Mouse (Mus musculus) bone marrow, adult 2 months (tissue): ENCODE data around the gene Gart. TPM values are rescaled to one million over a fixed set of nuclear protein-coding genes. Genes with fewer than 3 reads are reported as not detected.

Source experiments
- H3K27ac ChIP-seq: fragments of 200-500 bp; 2 replicates; pipeline ENCODE4 v1.5.1; 2012; ENCODE audit warnings: low read depth, mild to moderate bottlenecking, control low read depth, inconsistent platforms, low read length; ENCODE audit not compliant: control insufficient read depth, poor library complexity, insufficient read depth
- H3K4me1 ChIP-seq: fragments of 200-500 bp; 2 replicates; pipeline ENCODE4 v1.6.1; 2011; ENCODE audit warnings: low read length; ENCODE audit not compliant: control insufficient read depth, insufficient read depth
- H3K4me3 ChIP-seq: fragments of 200-500 bp; replicated peaks from 2 replicates; pipeline ENCODE3; 2011; ENCODE audit warnings: mild to moderate bottlenecking, low read depth, low read length, control low read depth; ENCODE audit not compliant: control insufficient read depth
- CTCF ChIP-seq: fragments of 200-500 bp; IDR thresholded peaks from 2 replicates; pipeline ENCODE4 v1.5.1; 2011; ENCODE audit warnings: low read length, control low read depth; ENCODE audit not compliant: control insufficient read depth, insufficient read depth
- POLR2A ChIP-seq: fragments of 200-500 bp; IDR thresholded peaks from 2 replicates; pipeline ENCODE4 v1.6.1; 2011; ENCODE audit warnings: low read depth, mild to moderate bottlenecking, control low read depth, low read length, borderline replicate concordance; ENCODE audit not compliant: control insufficient read depth
- WGBS: fragments of 180-500 bp; shearing (Covaris S2); methylation state at CpG from one replicate; pipeline ENCODE4 v1.1.7; 2018; 5-methylcytosine and 5-hydroxymethylcytosine counted together
- polyA plus RNA-seq: library from polyadenylated mRNA; stranded (reverse); fragments of >200 nt; gene quantifications from 2 replicates; pipeline ENCODE4 v1.2.4, GENCODE M21; 2011; ENCODE audit warnings: low replicate concordance; ENCODE audit not compliant: missing spikeins, insufficient read depth, insufficient read length

The Gart gene
- polyA plus RNA-seq, 1 experiment, result 94.2 TPM

DNA sequence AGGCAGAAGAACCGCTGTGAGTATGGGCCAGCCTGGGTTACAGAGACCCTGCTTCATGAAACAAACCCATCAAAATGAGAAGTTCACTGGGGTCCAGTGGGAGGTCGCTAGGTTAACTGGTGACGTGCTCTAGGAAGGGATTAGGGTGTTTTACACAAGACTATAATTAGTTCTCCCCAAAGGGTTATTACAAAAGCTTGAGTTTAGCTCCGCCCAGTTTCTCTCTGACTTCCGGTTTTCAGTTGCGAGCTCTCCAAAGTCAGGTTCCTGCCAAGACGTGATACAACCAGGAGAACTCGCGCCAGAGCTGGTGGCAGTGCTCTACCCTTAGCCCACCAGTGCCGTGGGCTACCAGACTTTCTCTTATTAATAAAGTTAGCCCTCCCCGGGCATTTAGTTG is 35.5 kb downstream of the Gart start:
- WGBS, result 36% methylated on average over 11 of the region's 11 CpGs
- TF ChIP-seq CTCF, result no peak
- no peak for TF ChIP-seq POLR2A
- Histone ChIP-seq H3K27ac (peak overlapping the region; percentile 57), H3K4me1 (peaks cover 3% of the 10 kb centered on the region; the same call in 1 of the 2 replicates), H3K4me3 (peak overlapping the region; percentile 44)

GRCm38 (mm10) chr16:91609501-91610245 is 37.1 kb downstream of the Gart start:
- no peak for TF ChIP-seq CTCF
- no peak for TF ChIP-seq POLR2A
- H3K4me3 ChIP-seq, result no peak overlapping the region
- peaks cover 3% of the 10 kb centered on the region; the same call in 1 of the 2 replicates for H3K4me1 ChIP-seq
- H3K27ac ChIP-seq, result no peak overlapping the region
- 64% methylated on average over 9 of the region's 9 CpGs for WGBS

DNA sequence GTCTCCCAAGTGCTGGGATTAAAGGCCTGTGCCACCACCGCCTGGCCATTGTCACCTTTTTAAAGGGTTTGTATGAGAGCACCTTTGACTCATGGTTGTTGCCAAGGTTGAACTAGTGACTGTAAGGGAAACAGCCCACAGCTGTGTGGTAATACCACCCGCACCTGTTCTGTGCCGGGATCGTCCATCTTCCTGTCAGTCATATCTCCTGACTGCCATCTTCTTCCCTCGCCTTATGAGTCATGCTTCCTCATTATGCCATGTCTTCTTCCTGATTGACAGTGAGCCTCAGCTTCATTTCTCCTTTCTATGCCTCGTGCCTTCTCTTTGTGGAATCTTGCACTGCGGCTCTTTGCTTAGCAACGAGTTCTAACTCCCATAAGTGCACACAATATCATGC is 39.8 kb downstream of the Gart start:
- TF ChIP-seq POLR2A, result no peak
- no peak for TF ChIP-seq CTCF
- H3K4me3 ChIP-seq, result no peak overlapping the region
- H3K4me1 ChIP-seq, result no peaks in the 10 kb centered on the region; the same call in 1 of the 2 replicates
- no peak overlapping the region for H3K27ac ChIP-seq
- 35% methylated on average over 8 of the region's 8 CpGs for WGBS

DNA sequence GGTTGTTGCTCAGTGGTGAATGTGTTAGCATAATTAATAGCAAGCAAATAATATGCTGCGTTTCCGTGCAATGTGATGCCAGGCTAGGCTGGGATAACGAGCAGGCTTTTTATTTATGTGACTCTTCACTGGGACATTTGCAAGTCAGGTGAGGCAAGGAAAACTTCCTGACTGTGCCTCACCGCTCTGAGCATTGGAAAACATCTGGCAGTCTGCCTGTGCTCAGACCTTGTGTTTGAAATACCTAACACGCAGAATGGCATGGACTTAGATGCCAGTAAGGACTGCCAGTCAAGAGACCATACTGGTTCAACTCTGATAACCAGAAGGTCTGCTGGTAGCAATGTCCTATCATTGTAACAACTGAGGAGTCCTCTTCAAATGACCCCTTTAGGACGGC is 41.6 kb downstream of the Gart start:
- no peak overlapping the region for H3K4me3 ChIP-seq
- no peak for TF ChIP-seq POLR2A
- peaks cover 5% of the 10 kb centered on the region for H3K4me1 ChIP-seq
- no peak overlapping the region for H3K27ac ChIP-seq
- 90% methylated on average over 6 of the region's 6 CpGs for WGBS

DNA sequence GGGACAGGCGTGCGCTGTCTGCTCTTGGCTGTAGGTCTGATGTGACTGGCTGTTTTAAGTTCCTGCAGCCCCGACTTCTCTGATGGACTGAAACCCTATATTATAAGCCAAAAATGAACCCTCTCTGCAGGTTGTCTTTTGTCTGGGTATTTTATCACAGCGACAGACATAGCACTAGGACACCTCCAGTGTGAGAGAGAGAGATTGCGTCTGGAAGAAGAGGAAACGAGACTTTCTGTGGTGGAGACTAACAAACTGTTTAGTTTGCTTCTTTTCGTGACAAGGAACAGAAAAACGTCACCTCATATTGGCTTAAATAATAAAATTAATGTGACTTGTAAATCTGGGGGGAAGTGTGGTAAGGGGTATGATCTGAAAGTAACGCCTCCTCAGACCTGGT is 45.1 kb downstream of the Gart start:
- Histone ChIP-seq H3K4me3 (no peak overlapping the region), H3K27ac (peak overlapping the region; percentile 57; the same call in 1 of the 2 replicates), H3K4me1 (peaks cover 5% of the 10 kb centered on the region)
- WGBS, result 27% methylated on average over 9 of the region's 9 CpGs
- no peak for TF ChIP-seq CTCF
- no peak for TF ChIP-seq POLR2A

DNA sequence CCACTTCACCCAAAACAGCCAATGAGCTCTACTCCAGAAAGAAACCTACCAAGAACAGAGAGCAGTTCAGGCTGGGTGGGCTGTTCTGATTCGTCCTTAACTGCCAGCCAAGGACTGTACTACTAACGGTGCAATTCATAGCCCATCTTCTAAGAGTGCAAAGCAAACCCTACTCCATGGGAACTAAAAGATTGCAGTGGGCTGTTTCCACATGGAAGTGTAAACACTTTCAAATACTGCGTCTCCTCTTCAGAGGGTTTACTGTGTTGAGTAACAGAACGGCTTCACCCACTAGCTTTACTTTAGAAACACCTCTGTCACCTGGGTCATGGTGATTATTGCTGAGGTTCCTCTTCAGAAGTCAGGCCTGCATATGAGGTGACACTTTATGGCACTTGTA is 45.7 kb downstream of the Gart start:
- Histone ChIP-seq H3K27ac (no peak overlapping the region), H3K4me1 (peaks cover 5% of the 10 kb centered on the region), H3K4me3 (no peak overlapping the region)
- 52% methylated on average over 4 of the region's 4 CpGs for WGBS
- TF ChIP-seq CTCF (no peak), POLR2A (no peak)

GRCm38 (mm10) chr16:91599242-91599641 is 47.5 kb downstream of the Gart start:
- Histone ChIP-seq H3K27ac (no peak overlapping the region), H3K4me1 (peaks cover 5% of the 10 kb centered on the region), H3K4me3 (no peak overlapping the region)
- TF ChIP-seq CTCF (no peak), POLR2A (no peak)

DNA sequence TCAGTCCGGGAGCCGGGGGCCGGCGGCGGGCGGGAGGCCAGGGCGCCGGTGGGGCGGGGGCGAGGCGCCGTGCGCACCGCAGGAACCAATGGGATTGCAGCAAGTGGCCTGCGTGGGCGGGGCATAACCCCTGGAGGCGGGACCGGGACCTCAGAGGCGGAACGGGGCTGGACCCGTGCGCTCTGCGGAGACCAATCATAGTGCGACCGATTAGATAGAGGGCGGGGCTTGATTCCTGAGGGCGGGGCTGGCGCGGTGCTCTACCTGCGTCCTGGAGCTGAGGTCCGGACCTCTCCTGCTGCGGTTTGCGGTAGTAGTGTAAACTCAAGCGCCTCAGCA is 49.1 kb downstream of the Gart start, which contains the start of gene Tmem50b:
Tmem50b (minus strand) TSS at position 129 of the 339 bp plus-strand sequence.
- peak within 1 kb of the TSS; percentile 69 for H3K4me3 ChIP-seq
- peak within 1 kb of the TSS; percentile 83 for H3K27ac ChIP-seq
- no peak for TF ChIP-seq POLR2A
- TF ChIP-seq CTCF, result no peak
- H3K4me1 ChIP-seq, result peaks cover 5% of the 10 kb centered on the region
- under 1% methylated on average over 34 of the region's 34 CpGs for WGBS
